Mouse (Mus musculus): ENCODE measurements around the gene Gpr155.

- TF ChIP-seq POLR2A (IDR thresholded peaks at IDR 0.05; ENCODE audit: borderline replicate concordance, control insufficient read depth, low read depth, low read length) (no peak), CTCF (IDR thresholded peaks at IDR 0.05; ENCODE audit: control insufficient read depth, insufficient read depth, low read length) (no peak)
Observed at GRCm38 (mm10) chr2:73313117-73313501, 73.3 kb downstream of the Gpr155 start.
